Mouse (Mus musculus) thymus, adult 2 months (tissue): ENCODE measurements around the gene Agfg2. TPM values are rescaled to one million over a fixed set of nuclear protein-coding genes. Genes with fewer than 3 reads are reported as not detected.
"Not testable (repeated sequence)": the region's sequence is repeated elsewhere in the genome, so short reads cannot be mapped to it uniquely, and the experiment has no call there.

Experiments used
- DNase-seq: peaks from one replicate; pipeline ENCODE4 v3.0.0; 2021
- H3K27ac ChIP-seq: fragments of 200-500 bp; 2 replicates; pipeline ENCODE4 v1.5.1; 2012; ENCODE audit warnings: low read length, control low read depth; ENCODE audit not compliant: control insufficient read depth, insufficient read depth
- H3K27me3 ChIP-seq: fragments of 200-500 bp; 2 replicates; pipeline ENCODE4 v1.6.1; 2012; ENCODE audit warnings: mild to moderate bottlenecking, low read length, moderate library complexity, mixed read lengths; ENCODE audit not compliant: control insufficient read depth, insufficient read depth
- H3K36me3 ChIP-seq: fragments of 200-500 bp; 2 replicates; pipeline ENCODE4 v1.6.1; 2012; ENCODE audit warnings: mild to moderate bottlenecking, low read length, moderate library complexity; ENCODE audit not compliant: control insufficient read depth, insufficient read depth
- H3K4me1 ChIP-seq: fragments of 200-500 bp; replicated peaks from 2 replicates; pipeline ENCODE4 v1.6.1; 2012; ENCODE audit warnings: low read length; ENCODE audit not compliant: control insufficient read depth, insufficient read depth
- H3K4me3 ChIP-seq: fragments of 200-500 bp; 2 replicates; pipeline ENCODE4 v1.5.1; 2012; ENCODE audit warnings: mild to moderate bottlenecking, low read length, control low read depth, moderate library complexity; ENCODE audit not compliant: control insufficient read depth, insufficient read depth
- CTCF ChIP-seq: fragments of 200-500 bp; IDR thresholded peaks from 2 replicates; pipeline ENCODE4 v1.5.1; 2012; ENCODE audit warnings: mild to moderate bottlenecking, control low read depth, low read length, moderate library complexity, borderline replicate concordance; ENCODE audit not compliant: control insufficient read depth, poor library complexity, insufficient read depth; ENCODE audit errors: extremely low read depth
- POLR2A ChIP-seq: fragments of 200-500 bp; IDR thresholded peaks from 2 replicates; pipeline ENCODE4 v1.6.1; 2012; ENCODE audit warnings: mild to moderate bottlenecking, low read length, control low read depth, moderate library complexity; ENCODE audit not compliant: control insufficient read depth, poor library complexity, insufficient read depth; ENCODE audit errors: extremely low read depth
- WGBS: fragments of 180-500 bp; shearing (Covaris S2); methylation state at CpG from one replicate; pipeline ENCODE4 v1.1.7; 2018; 5-methylcytosine and 5-hydroxymethylcytosine counted together
- polyA plus RNA-seq: library from polyadenylated mRNA; depleted of rRNA; stranded (reverse); fragments of >200 nt; gene quantifications from 2 replicates; pipeline ENCODE4 v1.2.3, GENCODE M21; 2012; rRNA removed

Agfg2 gene
- polyA plus RNA-seq, result 205 and 213 TPM in 2 replicates

DNA sequence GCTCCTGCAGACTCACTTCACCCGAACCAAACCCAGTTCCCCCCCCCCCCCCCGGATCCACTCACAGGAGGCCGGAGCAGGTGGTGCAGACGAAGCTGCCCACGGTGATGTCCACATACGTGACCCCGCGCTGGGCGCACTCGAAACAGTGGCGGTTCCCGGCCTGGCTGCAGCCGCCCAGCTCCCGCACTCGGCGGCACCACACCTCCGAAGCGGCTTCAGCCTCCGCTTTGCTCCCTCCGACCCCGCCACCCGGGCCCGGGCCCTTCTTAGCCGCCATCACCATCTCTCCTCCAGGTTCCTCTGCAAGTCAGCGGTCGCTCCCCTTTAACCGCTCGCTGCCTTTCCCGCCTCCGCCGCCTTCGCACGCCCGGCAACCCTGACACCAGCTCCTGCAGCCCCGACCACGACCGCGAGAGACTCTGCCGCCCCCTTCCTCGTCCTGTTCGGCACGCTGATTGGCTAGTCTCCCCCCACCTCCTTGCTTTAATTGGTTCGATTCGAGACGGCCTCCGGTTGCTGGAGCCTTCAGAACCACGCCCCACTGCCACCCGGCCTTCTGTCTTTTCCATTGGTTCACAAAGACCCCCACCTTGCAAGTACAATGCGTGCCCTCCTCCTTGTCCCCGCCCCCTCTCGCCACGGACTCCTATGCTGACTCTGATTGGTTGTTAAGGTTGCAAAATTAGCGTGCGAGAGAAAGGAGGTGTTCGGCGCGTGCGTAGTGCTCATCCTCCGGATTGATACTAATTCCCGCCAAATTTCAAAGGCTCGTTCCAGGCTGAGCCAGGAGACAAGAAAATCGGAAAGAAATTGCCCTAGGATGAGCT lies at the start of gene Agfg2:
Gene Agfg2, minus strand, starts transcription at position 433 of the 830 bp plus-strand sequence.
- H3K4me1 ChIP-seq, result peaks cover 43% of the 10 kb centered on the region
- under 1% methylated on average over 61 of the region's 62 CpGs for WGBS
- peak within 1 kb of the TSS; percentile 63 for H3K27ac ChIP-seq
- TF ChIP-seq POLR2A (peak; percentile 97), CTCF (peak; percentile 52)
- DNase-seq, result peak; percentile 99
- peaks cover 12% of the 10 kb centered on the region; the same call in 1 of the 2 replicates for H3K36me3 ChIP-seq
- no peaks in the 10 kb centered on the region for H3K27me3 ChIP-seq
- H3K4me3 ChIP-seq, result peak within 1 kb of the TSS; percentile 67

DNA sequence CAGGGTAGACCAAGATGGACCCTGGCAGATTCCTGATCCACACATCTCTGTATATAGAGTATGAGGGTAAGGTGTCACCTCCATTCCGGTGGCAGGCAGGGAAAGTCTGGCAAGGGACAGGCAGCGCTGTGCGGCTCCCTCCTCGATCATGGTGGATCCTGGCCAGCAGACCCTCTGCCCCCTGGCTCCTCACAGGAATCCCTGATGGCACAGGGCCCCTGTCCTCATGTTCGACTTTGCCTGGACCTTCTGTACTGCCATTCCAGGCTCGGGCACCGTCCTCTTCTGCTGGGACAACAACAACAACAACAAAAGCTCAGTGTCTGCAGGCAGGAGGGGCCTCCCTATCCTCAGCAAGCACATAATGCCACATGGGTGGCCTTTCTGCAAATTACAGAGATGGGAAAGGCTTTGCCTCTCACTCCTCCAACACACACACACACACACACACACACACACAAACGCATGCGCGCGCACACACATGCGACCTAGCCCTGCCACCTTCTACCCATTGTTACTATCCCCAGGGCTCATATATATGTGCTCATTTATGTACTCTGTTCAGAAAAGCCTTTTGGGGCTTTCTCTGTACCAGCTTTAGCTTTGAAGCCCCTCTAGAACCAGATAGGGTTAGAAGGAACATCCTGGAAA lies 49.2 kb upstream of the Agfg2 start:
- 97% methylated on average over 12 of the region's 12 CpGs for WGBS
- Histone ChIP-seq H3K36me3 (peaks cover 36% of the 10 kb centered on the region), H3K4me3 (no peak overlapping the region), H3K27me3 (no peaks in the 10 kb centered on the region), H3K27ac (no peak overlapping the region), H3K4me1 (peaks cover 23% of the 10 kb centered on the region)
- no peak for DNase-seq
- TF ChIP-seq CTCF (no peak), POLR2A (no peak)

DNA sequence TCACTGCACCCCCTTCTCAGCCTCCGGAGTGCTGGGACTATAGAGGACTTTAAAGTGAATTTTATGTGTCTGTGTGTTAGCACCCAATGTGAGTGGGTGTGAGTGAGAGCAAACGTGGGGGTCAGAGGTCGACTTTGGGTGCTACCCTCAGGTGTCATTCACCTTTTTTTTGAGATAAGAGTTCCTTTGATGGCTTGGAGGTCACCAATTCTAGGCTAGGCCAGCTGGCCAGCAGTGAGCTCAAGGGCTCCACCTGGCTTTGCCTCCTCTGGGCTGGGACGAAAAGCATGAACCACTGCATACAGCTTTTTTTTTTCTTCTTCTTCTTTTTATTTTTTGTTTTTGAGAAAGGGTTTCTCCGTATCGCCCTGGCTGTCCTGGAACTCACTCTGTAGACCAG lies 42.2 kb upstream of the Agfg2 start:
- H3K36me3 ChIP-seq, result peaks cover 4% of the 10 kb centered on the region; the same call in 1 of the 2 replicates
- WGBS, result 85% methylated on average over 6 of the region's 6 CpGs
- H3K4me1 ChIP-seq, result no peaks in the 10 kb centered on the region; the same call in 1 of the 2 replicates
- no peak for TF ChIP-seq CTCF
- TF ChIP-seq POLR2A, result no peak
- peak overlapping the region; percentile 28; the same call in 1 of the 2 replicates for H3K27ac ChIP-seq
- no peaks in the 10 kb centered on the region for H3K27me3 ChIP-seq
- DNase-seq, result no peak
- no peak overlapping the region for H3K4me3 ChIP-seq

DNA sequence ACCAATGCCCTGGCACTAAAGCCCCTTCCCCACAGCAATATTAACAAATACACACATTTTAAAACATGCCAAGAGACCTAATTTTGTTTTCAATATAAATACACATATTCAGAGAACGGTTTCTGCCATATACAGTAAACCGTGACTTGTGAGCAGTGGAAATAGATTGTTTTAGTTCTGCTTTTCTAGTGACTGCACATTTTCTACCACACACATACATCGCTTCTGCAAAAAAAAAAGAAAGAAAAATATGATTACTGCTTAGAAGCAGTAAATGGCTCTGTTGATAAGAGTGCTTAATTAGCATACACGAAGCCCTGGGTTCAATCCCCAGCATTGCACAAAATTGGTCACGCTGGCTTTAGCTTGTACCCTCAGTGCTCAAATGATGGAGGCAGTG lies 39.3 kb upstream of the Agfg2 start:
- TF ChIP-seq POLR2A, result no peak
- no peak for TF ChIP-seq CTCF
- 57% methylated on average over 5 of the region's 5 CpGs for WGBS
- H3K4me3 ChIP-seq, result no peak overlapping the region
- H3K4me1 ChIP-seq, result peaks cover 13% of the 10 kb centered on the region
- no peaks in the 10 kb centered on the region for H3K36me3 ChIP-seq
- H3K27me3 ChIP-seq, result no peaks in the 10 kb centered on the region
- H3K27ac ChIP-seq, result no peak overlapping the region
- DNase-seq, result no peak

DNA sequence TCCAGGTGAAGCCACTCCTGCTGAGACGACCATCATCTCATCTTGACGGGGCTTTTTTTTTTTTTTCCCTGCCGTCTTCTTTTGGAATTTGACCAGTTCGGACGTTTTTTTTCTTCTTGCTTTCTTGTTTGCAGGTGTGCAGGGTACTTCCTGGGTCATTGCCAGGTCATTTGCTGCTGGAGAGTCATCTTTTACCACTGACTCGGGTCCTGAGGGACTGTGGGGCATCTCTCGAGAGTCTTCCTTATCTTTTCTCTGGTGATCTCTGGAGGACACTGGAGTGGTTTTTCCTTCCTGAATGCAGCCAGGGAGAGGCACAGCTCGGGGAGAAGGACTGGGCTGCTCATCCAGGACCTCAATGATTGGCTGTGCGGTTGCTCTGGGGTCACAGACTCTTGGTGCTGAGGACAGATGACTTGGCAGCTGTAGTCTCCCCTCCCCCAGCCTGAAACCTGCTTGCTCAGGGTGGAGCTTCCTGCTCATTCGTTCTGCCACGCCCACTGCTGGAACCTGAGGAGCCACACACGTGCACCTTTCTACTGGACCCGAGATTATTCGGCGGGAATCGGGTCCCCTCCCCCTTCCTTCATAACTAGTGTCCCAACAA lies 36.1 kb upstream of the Agfg2 start:
- H3K36me3 ChIP-seq, H3K27ac ChIP-seq, H3K4me3 ChIP-seq, H3K27me3 ChIP-seq: not testable (repeated sequence)
- peaks cover 34% of the 10 kb centered on the region for H3K4me1 ChIP-seq
- DNase-seq, result peak; percentile 82
- 13% methylated on average over 11 of the region's 16 CpGs for WGBS

DNA sequence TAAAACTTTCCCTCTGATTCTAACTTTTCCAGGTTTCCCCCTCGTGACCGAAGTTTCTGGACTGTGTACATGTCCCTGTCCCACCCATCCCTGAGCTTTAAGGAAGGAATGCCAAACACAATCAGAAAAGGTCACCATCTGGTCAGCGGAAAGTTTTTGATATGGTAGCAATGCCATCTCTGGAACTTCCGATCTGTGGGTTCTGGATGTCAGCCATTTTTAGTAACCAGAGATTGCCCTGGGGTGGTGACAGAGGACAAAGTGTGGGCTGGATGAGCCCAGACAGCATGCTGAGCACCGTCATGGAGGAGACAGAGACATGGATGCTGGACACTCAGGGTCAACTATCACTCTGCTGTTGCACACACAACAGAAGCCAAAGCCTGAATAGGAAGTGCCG lies 34.6 kb upstream of the Agfg2 start:
- H3K4me3 ChIP-seq, result no peak overlapping the region
- no peaks in the 10 kb centered on the region for H3K36me3 ChIP-seq
- DNase-seq, result no peak
- no peaks in the 10 kb centered on the region for H3K27me3 ChIP-seq
- no peak overlapping the region for H3K27ac ChIP-seq
- TF ChIP-seq CTCF (no peak), POLR2A (no peak)
- 88% methylated on average over 6 of the region's 6 CpGs for WGBS
- peaks cover 37% of the 10 kb centered on the region for H3K4me1 ChIP-seq
